Mouse (Mus musculus): ENCODE results near the gene Tas2r143. TPM values are rescaled to one million over a fixed set of nuclear protein-coding genes. Genes with fewer than 3 reads are reported as not detected.

The Tas2r143 gene
- polyA plus RNA-seq, 1 experiment: not detected

- Histone ChIP-seq H3K36me3 (ENCODE audit: control insufficient read depth, insufficient read depth, low read length, poor library complexity, severe bottlenecking) (no peaks in the 10 kb centered on the region), H3K27me3 (ENCODE audit: control insufficient read depth, insufficient read depth, low read length, poor library complexity, severe bottlenecking) (no peaks in the 10 kb centered on the region), H3K9ac (ENCODE audit: low read depth, poor library complexity, severe bottlenecking) (no peak overlapping the region), H3K27ac (ENCODE audit: insufficient read depth, low read length) (no peak overlapping the region), H3K9me3 (replicated peaks; ENCODE audit: control insufficient read depth, insufficient read depth, low read length, poor library complexity, severe bottlenecking) (no peaks in the 10 kb centered on the region), H3K4me1 (ENCODE audit: control insufficient read depth, insufficient read depth, low read length) (no peaks in the 10 kb centered on the region), H3K4me3 (ENCODE audit: low read depth, low read length) (no peak overlapping the region)
- TF ChIP-seq POLR2A (IDR thresholded peaks at IDR 0.05; ENCODE audit: insufficient read depth, low read length) (no peak), CTCF (IDR thresholded peaks at IDR 0.05; ENCODE audit: low read depth, low read length) (no peak), EP300 (IDR thresholded peaks at IDR 0.05; ENCODE audit: insufficient read depth, low read depth, low read length) (no peak)
These were observed 29.2 kb upstream of the Tas2r143 start for GRCm38 (mm10) chr6:42370630-42371363.

- Histone ChIP-seq H3K27me3 (ENCODE audit: control insufficient read depth, insufficient read depth, low read length, poor library complexity, severe bottlenecking) (no peaks in the 10 kb centered on the region), H3K9me3 (replicated peaks; ENCODE audit: control insufficient read depth, insufficient read depth, low read length, poor library complexity, severe bottlenecking) (no peaks in the 10 kb centered on the region), H3K4me3 (ENCODE audit: low read depth, low read length) (peak overlapping the region; percentile 64), H3K36me3 (ENCODE audit: control insufficient read depth, insufficient read depth, low read length, poor library complexity, severe bottlenecking) (no peaks in the 10 kb centered on the region), H3K27ac (ENCODE audit: insufficient read depth, low read length) (no peak overlapping the region), H3K4me1 (ENCODE audit: control insufficient read depth, insufficient read depth, low read length) (no peaks in the 10 kb centered on the region), H3K9ac (ENCODE audit: low read depth, poor library complexity, severe bottlenecking) (no peak overlapping the region)
- TF ChIP-seq POLR2A (IDR thresholded peaks at IDR 0.05; ENCODE audit: insufficient read depth, low read length): no peak
- TF ChIP-seq EP300 (IDR thresholded peaks at IDR 0.05; ENCODE audit: insufficient read depth, low read depth, low read length): no peak
- TF ChIP-seq CTCF (IDR thresholded peaks at IDR 0.05; ENCODE audit: low read depth, low read length): no peak
These were observed 28.0 kb upstream of the Tas2r143 start for GRCm38 (mm10) chr6:42372001-42372400.

GRCm38 (mm10) chr6:42372421-42372815, 27.6 kb upstream of the Tas2r143 start:
- Histone ChIP-seq H3K4me1 (ENCODE audit: control insufficient read depth, insufficient read depth, low read length) (no peaks in the 10 kb centered on the region), H3K27me3 (ENCODE audit: control insufficient read depth, insufficient read depth, low read length, poor library complexity, severe bottlenecking) (no peaks in the 10 kb centered on the region), H3K27ac (ENCODE audit: insufficient read depth, low read length) (no peak overlapping the region), H3K9ac (ENCODE audit: low read depth, poor library complexity, severe bottlenecking) (peak overlapping the region; percentile 65), H3K9me3 (replicated peaks; ENCODE audit: control insufficient read depth, insufficient read depth, low read length, poor library complexity, severe bottlenecking) (no peaks in the 10 kb centered on the region), H3K4me3 (ENCODE audit: low read depth, low read length) (peak overlapping the region; percentile 64), H3K36me3 (ENCODE audit: control insufficient read depth, insufficient read depth, low read length, poor library complexity, severe bottlenecking) (no peaks in the 10 kb centered on the region)
- TF ChIP-seq EP300 (IDR thresholded peaks at IDR 0.05; ENCODE audit: insufficient read depth, low read depth, low read length) (no peak), POLR2A (IDR thresholded peaks at IDR 0.05; ENCODE audit: insufficient read depth, low read length) (no peak), CTCF (IDR thresholded peaks at IDR 0.05; ENCODE audit: low read depth, low read length) (no peak)

GRCm38 (mm10) chr6:42372816-42373547, 27.1 kb upstream of the Tas2r143 start, which contains the start of gene Epha1:
TSS of gene Epha1 (minus strand) at chr6:42373268.
- no peaks in the 10 kb centered on the region for H3K9me3 ChIP-seq (replicated peaks; ENCODE audit: control insufficient read depth, insufficient read depth, low read length, poor library complexity, severe bottlenecking)
- H3K36me3 ChIP-seq (ENCODE audit: control insufficient read depth, insufficient read depth, low read length, poor library complexity, severe bottlenecking): no peaks in the 10 kb centered on the region
- H3K4me3 ChIP-seq (ENCODE audit: low read depth, low read length): peak within 1 kb of the TSS; percentile 64
- H3K27ac ChIP-seq (ENCODE audit: insufficient read depth, low read length): no peak within 1 kb of the TSS
- TF ChIP-seq CTCF (IDR thresholded peaks at IDR 0.05; ENCODE audit: low read depth, low read length) (no peak), POLR2A (IDR thresholded peaks at IDR 0.05; ENCODE audit: insufficient read depth, low read length) (no peak), EP300 (IDR thresholded peaks at IDR 0.05; ENCODE audit: insufficient read depth, low read depth, low read length) (no peak)
- H3K9ac ChIP-seq (ENCODE audit: low read depth, poor library complexity, severe bottlenecking): peak within 1 kb of the TSS; percentile 65
- H3K4me1 ChIP-seq (ENCODE audit: control insufficient read depth, insufficient read depth, low read length): no peaks in the 10 kb centered on the region
- no peaks in the 10 kb centered on the region for H3K27me3 ChIP-seq (ENCODE audit: control insufficient read depth, insufficient read depth, low read length, poor library complexity, severe bottlenecking)

GRCm38 (mm10) chr6:42373669-42374430, 26.2 kb upstream of the Tas2r143 start:
- no peaks in the 10 kb centered on the region for H3K4me1 ChIP-seq (ENCODE audit: control insufficient read depth, insufficient read depth, low read length)
- H3K9ac ChIP-seq (ENCODE audit: low read depth, poor library complexity, severe bottlenecking): peak overlapping the region; percentile 53; the same call in 1 of the 2 replicates
- no peak overlapping the region for H3K27ac ChIP-seq (ENCODE audit: insufficient read depth, low read length)
- no peak for TF ChIP-seq EP300 (IDR thresholded peaks at IDR 0.05; ENCODE audit: insufficient read depth, low read depth, low read length)
- no peak for TF ChIP-seq POLR2A (IDR thresholded peaks at IDR 0.05; ENCODE audit: insufficient read depth, low read length)
- no peaks in the 10 kb centered on the region for H3K9me3 ChIP-seq (replicated peaks; ENCODE audit: control insufficient read depth, insufficient read depth, low read length, poor library complexity, severe bottlenecking)
- H3K36me3 ChIP-seq (ENCODE audit: control insufficient read depth, insufficient read depth, low read length, poor library complexity, severe bottlenecking): no peaks in the 10 kb centered on the region
- no peaks in the 10 kb centered on the region; the same call in none of the 2 replicates for H3K27me3 ChIP-seq (ENCODE audit: control insufficient read depth, insufficient read depth, low read length, poor library complexity, severe bottlenecking)
- peak overlapping the region; percentile 37 for H3K4me3 ChIP-seq (ENCODE audit: low read depth, low read length)

Data from ES-Bruce4 (cell line).